Mouse (Mus musculus) limb, embryonic 12.5 days (tissue): ENCODE data around the gene Cars2. TPM values are rescaled to one million over a fixed set of nuclear protein-coding genes. Genes with fewer than 3 reads are reported as not detected.
"Not testable (repeated sequence)": the region's sequence is repeated elsewhere in the genome, so short reads cannot be mapped to it uniquely, and the experiment has no call there.

ENCODE experiments used
- ATAC-seq: fragments of 200-750 bp; cut with Nextera tagmentation; 2 replicates; pipeline ENCODE4 v1.8.0; 2017; ENCODE audit warnings: low read depth, moderate TSS enrichment; ENCODE audit not compliant: insufficient number of reproducible peaks, insufficient read depth, low FRiP score, low TSS enrichment
- H3K27ac ChIP-seq: fragments of 300-500 bp; sonication (generic); 2 replicates; pipeline ENCODE4 v1.5.1; 2016; ENCODE audit warnings: mild to moderate bottlenecking, moderate library complexity
- H3K27me3 ChIP-seq: fragments of 300-500 bp; sonication (generic); 2 replicates; pipeline ENCODE4 v1.6.1; 2016; ENCODE audit warnings: mild to moderate bottlenecking, moderate library complexity
- H3K36me3 ChIP-seq: fragments of 300-500 bp; sonication (generic); 2 replicates; pipeline ENCODE4 v1.6.1; 2016; ENCODE audit warnings: mild to moderate bottlenecking, moderate library complexity
- H3K4me1 ChIP-seq: fragments of 300-500 bp; sonication (generic); replicated peaks from 2 replicates; pipeline ENCODE4 v1.6.1; 2016
- H3K4me2 ChIP-seq: fragments of 300-500 bp; sonication (generic); 2 replicates; pipeline ENCODE4 v1.6.1; 2016; ENCODE audit warnings: mild to moderate bottlenecking, moderate library complexity
- H3K4me3 ChIP-seq: fragments of 300-500 bp; sonication (generic); replicated peaks from 2 replicates; pipeline ENCODE4 v1.5.1; 2016; ENCODE audit warnings: mild to moderate bottlenecking
- H3K9ac ChIP-seq: fragments of 300-500 bp; sonication (generic); replicated peaks from 2 replicates; pipeline ENCODE4 v1.6.1; 2016; ENCODE audit warnings: mild to moderate bottlenecking, moderate library complexity
- H3K9me3 ChIP-seq: fragments of 300-500 bp; sonication (generic); 2 replicates; pipeline ENCODE4 v1.6.1; 2016; ENCODE audit warnings: mild to moderate bottlenecking, moderate library complexity
- WGBS: fragments of 180-500 bp; shearing (Covaris S2); methylation state at CpG from one replicate; pipeline ENCODE4 v1.1.7; 2016; 5-methylcytosine and 5-hydroxymethylcytosine counted together
- polyA plus RNA-seq: library from polyadenylated mRNA; unstranded; fragments of >200 nt; fragmentation: Nextera tagmentation; extraction: Ambion mirVana; gene quantifications from 2 replicates; pipeline ENCODE4 v1.2.1, GENCODE M21; 2016

The Cars2 gene
- polyA plus RNA-seq, 1 experiment from 2014 or later = 20.6 TPM

DNA sequence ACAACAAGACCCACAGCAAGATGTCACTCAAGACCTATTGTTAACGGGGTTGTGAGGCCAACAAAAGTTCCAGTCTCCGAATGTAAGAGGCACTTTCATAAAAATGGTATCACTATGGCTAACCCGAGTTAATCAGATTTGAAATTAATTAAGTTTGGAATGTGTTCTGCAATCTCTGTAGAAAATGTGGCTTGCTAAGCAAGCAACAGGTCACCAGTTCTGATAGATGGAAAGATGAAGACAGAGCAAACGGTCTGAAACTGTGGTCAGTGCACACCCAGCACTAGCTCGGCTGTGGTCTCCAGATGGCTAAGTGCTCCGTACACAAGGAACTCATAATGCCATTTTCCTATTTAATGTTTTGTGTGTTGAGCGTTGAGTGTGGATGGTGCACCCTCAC, 79.9 kb downstream of the Cars2 start:
- Histone ChIP-seq H3K27me3 (peaks cover 25% of the 10 kb centered on the region), H3K36me3 (no peaks in the 10 kb centered on the region), H3K4me1 (peaks cover 16% of the 10 kb centered on the region), H3K4me2 (no peak overlapping the region), H3K9ac (no peak overlapping the region), H3K27ac (no peak overlapping the region), H3K4me3 (no peak overlapping the region), H3K9me3 (no peaks in the 10 kb centered on the region; the same call in 1 of the 2 replicates)
- no peak for ATAC-seq
- 81% methylated on average over 7 of the region's 7 CpGs for WGBS

DNA sequence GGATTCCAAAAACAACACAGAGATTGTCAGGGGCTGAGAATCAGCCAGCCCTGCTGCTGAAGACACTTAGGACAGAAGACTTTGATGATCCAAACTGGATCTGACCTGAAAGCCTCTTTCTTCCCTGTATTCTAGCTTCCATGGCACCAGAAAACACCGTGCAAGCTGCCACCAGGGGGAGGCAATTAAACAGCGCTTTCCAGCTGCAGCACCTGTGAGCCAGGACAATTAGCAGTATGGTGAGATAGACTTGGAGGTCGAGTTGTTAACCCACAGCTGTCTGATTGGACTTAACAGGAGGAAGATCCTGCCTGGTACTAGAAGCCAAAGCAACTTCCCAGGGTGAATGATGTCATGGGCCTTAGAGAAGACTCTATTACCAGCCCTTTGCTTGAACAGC, 81.5 kb downstream of the Cars2 start:
- H3K4me3 ChIP-seq = no peak overlapping the region
- 3% methylated on average over 3 of the region's 3 CpGs for WGBS
- no peak overlapping the region for H3K4me2 ChIP-seq
- no peak for ATAC-seq
- H3K4me1 ChIP-seq = peaks cover 8% of the 10 kb centered on the region
- H3K36me3 ChIP-seq = no peaks in the 10 kb centered on the region
- H3K9ac ChIP-seq = no peak overlapping the region
- H3K27ac ChIP-seq = no peak overlapping the region
- H3K27me3 ChIP-seq = peaks cover 9% of the 10 kb centered on the region
- no peaks in the 10 kb centered on the region; the same call in 1 of the 2 replicates for H3K9me3 ChIP-seq

DNA sequence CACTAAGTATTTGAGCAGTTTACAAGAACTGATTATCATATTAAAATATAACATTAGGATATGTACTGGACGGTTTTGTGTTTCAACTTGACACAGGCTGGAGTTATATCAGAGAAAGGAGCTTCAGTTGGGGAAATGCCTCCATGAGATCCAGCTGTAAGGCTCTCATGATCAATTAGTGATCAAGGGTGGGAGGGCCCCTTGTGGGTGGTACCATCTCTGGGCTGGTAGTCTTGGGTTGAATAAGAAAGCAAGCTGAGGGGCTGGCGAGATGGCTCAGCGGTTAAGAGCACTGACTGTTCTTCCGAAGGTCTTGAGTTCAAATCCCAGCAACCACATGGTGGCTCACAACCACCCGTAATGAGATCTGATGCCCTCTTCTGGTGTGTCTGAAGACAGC, 84.1 kb downstream of the Cars2 start:
- not testable (repeated sequence) for H3K4me2 ChIP-seq, H3K4me1 ChIP-seq, H3K27me3 ChIP-seq, H3K27ac ChIP-seq, ATAC-seq, H3K4me3 ChIP-seq, H3K36me3 ChIP-seq, H3K9me3 ChIP-seq, H3K9ac ChIP-seq
- WGBS = 89% methylated on average over 5 of the region's 5 CpGs

DNA sequence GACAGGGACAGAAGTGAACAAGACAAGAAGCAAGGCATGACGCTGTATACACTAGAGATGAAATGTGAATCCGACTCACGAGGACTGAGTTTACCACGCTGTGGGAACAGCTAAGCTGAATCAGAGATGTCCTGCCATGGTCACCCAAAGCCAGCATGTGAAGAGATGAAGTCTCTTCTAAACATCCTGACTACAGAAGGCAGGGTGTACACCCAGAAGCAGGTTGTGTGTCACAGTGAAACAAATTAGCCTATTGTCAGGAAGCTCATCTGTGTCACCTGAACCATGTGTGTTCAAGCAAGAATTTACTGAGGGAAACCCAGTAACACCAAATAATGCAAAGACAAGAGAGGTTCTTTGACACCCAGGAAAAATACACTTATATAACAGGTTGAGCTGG, 85.0 kb downstream of the Cars2 start:
- Histone ChIP-seq H3K36me3 (no peaks in the 10 kb centered on the region), H3K4me3 (no peak overlapping the region), H3K27ac (no peak overlapping the region), H3K9me3 (no peaks in the 10 kb centered on the region; the same call in 1 of the 2 replicates), H3K9ac (no peak overlapping the region), H3K4me1 (no peaks in the 10 kb centered on the region), H3K4me2 (no peak overlapping the region), H3K27me3 (no peaks in the 10 kb centered on the region; the same call in 1 of the 2 replicates)
- 88% methylated on average over 4 of the region's 4 CpGs for WGBS
- ATAC-seq = no peak

DNA sequence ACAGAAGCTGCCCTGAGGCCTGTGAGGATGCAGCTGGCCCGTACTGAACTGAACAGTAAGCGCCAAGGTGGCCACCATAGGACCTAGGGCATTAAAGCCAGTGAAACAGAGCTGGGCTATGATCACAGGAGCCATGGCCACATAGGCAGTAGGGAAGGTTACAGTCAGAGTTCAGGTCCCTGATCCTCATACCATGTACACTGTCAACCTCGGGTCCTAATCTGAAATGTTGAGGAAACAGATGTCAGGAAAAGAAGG, 85.9 kb downstream of the Cars2 start:
- no peak overlapping the region for H3K9ac ChIP-seq
- no peak overlapping the region for H3K27ac ChIP-seq
- 80% methylated on average over 3 of the region's 3 CpGs for WGBS
- no peaks in the 10 kb centered on the region for H3K36me3 ChIP-seq
- H3K4me3 ChIP-seq = no peak overlapping the region
- H3K9me3 ChIP-seq = no peaks in the 10 kb centered on the region; the same call in 1 of the 2 replicates
- no peaks in the 10 kb centered on the region for H3K27me3 ChIP-seq
- H3K4me2 ChIP-seq = no peak overlapping the region
- H3K4me1 ChIP-seq = no peaks in the 10 kb centered on the region; the same call in 1 of the 2 replicates
- ATAC-seq = no peak

Other genes starting within 250 kb of the Cars2 start
- 56.3 and 63.5 TPM in 2 replicates for gene Col4a2, start 238.0 kb downstream of the Cars2 start, polyA plus RNA-seq
- gene Col4a1, start 238.0 kb downstream of the Cars2 start, polyA plus RNA-seq = 118 and 133 TPM in 2 replicates
- 0.81 and 0.93 TPM in 2 replicates for gene Rab20, start 72.1 kb downstream of the Cars2 start, polyA plus RNA-seq
- 116 and 121 TPM in 2 replicates for gene Naxd, start 53.3 kb downstream of the Cars2 start, polyA plus RNA-seq
- gene Ing1, start 4.8 kb upstream of the Cars2 start, polyA plus RNA-seq = 46.5 and 50.4 TPM in 2 replicates
- gene Ankrd10, start 85.0 kb upstream of the Cars2 start, polyA plus RNA-seq = 151 and 164 TPM in 2 replicates
- not detected in 2 replicates for gene 1700016D06Rik, start 150.3 kb upstream of the Cars2 start, polyA plus RNA-seq
- 53.0 and 53.8 TPM in 2 replicates for gene Arhgef7, start 176.9 kb upstream of the Cars2 start, polyA plus RNA-seq